Mouse (Mus musculus) CH12.LX (cell line): ENCODE measurements at regions not wholly inside any gene's neighbourhood (a gene's known extent, or its start where the extent isn't known, plus 50 kb on each side); places are given as distances from the start of the nearest gene placed in this dataset.
A peak's percentile ranks its signal among the peaks of the same experiment; 100 is the strongest.

Source experiments
- DNase-seq: peaks from one replicate; pipeline ENCODE4 v3.0.0-alpha.2; 2013; ENCODE audit errors: extremely low read depth
- H3K27ac ChIP-seq: 2 replicates; pipeline ENCODE4 v1.5.1; 2012; ENCODE audit warnings: low read depth, mild to moderate bottlenecking, control low read depth, moderate library complexity; ENCODE audit not compliant: insufficient read depth
- H3K27me3 ChIP-seq: replicated peaks from 2 replicates; pipeline ENCODE3; 2012; ENCODE audit warnings: inconsistent platforms
- H3K36me3 ChIP-seq, 2 experiments: replicated peaks in 1 of 2; 2 replicates each; pipeline versions ENCODE3 to v1.6.1; 2012; ENCODE audit warnings: inconsistent platforms in 1 of 2, low read length in 1 of 2, mild to moderate bottlenecking in 1 of 2, mixed read lengths in 1 of 2, moderate library complexity in 1 of 2; ENCODE audit not compliant: control insufficient read depth in 1 of 2, insufficient read depth in 1 of 2
- H3K4me1 ChIP-seq, 2 experiments: 2 replicates each; pipeline ENCODE4 v1.6.1; 2012; ENCODE audit warnings: inconsistent platforms in 1 of 2, moderate library complexity in 1 of 2; ENCODE audit not compliant: insufficient read depth in 2 of 2, control insufficient read depth in 1 of 2
- H3K4me2 ChIP-seq: 2 replicates; pipeline ENCODE4 v1.6.1; 2012; ENCODE audit warnings: low read depth, mild to moderate bottlenecking, control low read depth; ENCODE audit not compliant: poor library complexity, insufficient read depth, severe bottlenecking
- H3K4me3 ChIP-seq, 3 experiments: fragments of 150-350 bp in 1 of 3; sonication (generic) in 1 of 3; replicated peaks in 1 of 3; 2 replicates each; pipeline versions ENCODE3 to v1.5.1; 2011 to 2012; ENCODE audit warnings: low read depth in 2 of 3, low read length in 2 of 3, mild to moderate bottlenecking in 2 of 3, moderate library complexity in 2 of 3, control low read depth in 1 of 3, improper control_type of control experiment in 1 of 3, inconsistent platforms in 1 of 3, mixed read lengths in 1 of 3; ENCODE audit not compliant: poor library complexity in 1 of 3
- H3K79me2 ChIP-seq: replicated peaks from 2 replicates; pipeline ENCODE4 v1.6.1; 2012; ENCODE audit warnings: mild to moderate bottlenecking, moderate library complexity; ENCODE audit not compliant: control insufficient read depth, poor library complexity, insufficient read depth, severe bottlenecking; ENCODE audit errors: extremely low read depth
- H3K9ac ChIP-seq: 2 replicates; pipeline ENCODE4 v1.6.1; 2012; ENCODE audit warnings: low read depth, mild to moderate bottlenecking, control low read depth, moderate library complexity; ENCODE audit not compliant: insufficient read depth
- H3K9me3 ChIP-seq: replicated peaks from 2 replicates; pipeline ENCODE3; 2012; ENCODE audit warnings: low read length, inconsistent platforms, mixed read lengths
- CTCF ChIP-seq, 2 experiments: IDR thresholded peaks in 1 of 2; conservative IDR thresholded peaks in 1 of 2; 2 replicates each; pipeline ENCODE4 v1.5.1; 2011 to 2012; ENCODE audit warnings: low read depth in 2 of 2, low read length in 2 of 2, improper control_type of control experiment in 1 of 2, inconsistent platforms in 1 of 2, mild to moderate bottlenecking in 1 of 2, moderate library complexity in 1 of 2
- E2F4 ChIP-seq: IDR thresholded peaks from 2 replicates; pipeline ENCODE4 v1.6.1; 2011; ENCODE audit warnings: low read depth, low read length, improper control_type of control experiment; ENCODE audit not compliant: insufficient replicate concordance
- ELF1 ChIP-seq: IDR thresholded peaks from 2 replicates; pipeline ENCODE4 v1.6.1; 2014; ENCODE audit warnings: low read depth, mild to moderate bottlenecking, inconsistent platforms, low read length, improper control_type of control experiment
- EP300 ChIP-seq: IDR thresholded peaks from 2 replicates; pipeline ENCODE4 v1.6.1; 2011; ENCODE audit warnings: low read length, improper control_type of control experiment
- ETS1 ChIP-seq: conservative IDR thresholded peaks from 2 replicates; pipeline ENCODE4 v1.6.1; 2012; ENCODE audit warnings: low read depth, mild to moderate bottlenecking, inconsistent platforms, low read length, improper control_type of control experiment, moderate library complexity
- JUND ChIP-seq: conservative IDR thresholded peaks from 2 replicates; pipeline ENCODE4 v1.6.1; 2011; ENCODE audit warnings: low read depth, low read length, improper control_type of control experiment
- KAT2A ChIP-seq: IDR thresholded peaks from 2 replicates; pipeline ENCODE4 v1.6.1; 2012; ENCODE audit warnings: low read length, improper control_type of control experiment, inconsistent platforms; ENCODE audit not compliant: insufficient replicate concordance
- MAX ChIP-seq: IDR thresholded peaks from 2 replicates; pipeline ENCODE4 v1.6.1; 2011; ENCODE audit warnings: low read length, improper control_type of control experiment
- MEF2A ChIP-seq: IDR thresholded peaks from 2 replicates; pipeline ENCODE4 v1.6.1; 2014; ENCODE audit warnings: low read depth, mild to moderate bottlenecking, inconsistent platforms, low read length, improper control_type of control experiment, borderline replicate concordance
- MXI1 ChIP-seq: IDR thresholded peaks from 2 replicates; pipeline ENCODE4 v1.6.1; 2011; ENCODE audit warnings: mild to moderate bottlenecking, low read depth, low read length, improper control_type of control experiment
- MYC ChIP-seq: IDR thresholded peaks from 2 replicates; pipeline ENCODE4 v1.6.1; 2011; ENCODE audit warnings: low read depth, mild to moderate bottlenecking, improper control_type of control experiment, low read length
- NELFE ChIP-seq: IDR thresholded peaks from 2 replicates; pipeline ENCODE4 v1.6.1; 2011; ENCODE audit warnings: low read depth, low read length, improper control_type of control experiment
- NRF1 ChIP-seq: IDR thresholded peaks from 2 replicates; pipeline ENCODE4 v1.6.1; 2014; ENCODE audit warnings: low read depth, mild to moderate bottlenecking, inconsistent platforms, low read length, improper control_type of control experiment, moderate library complexity
- PAX5 ChIP-seq: IDR thresholded peaks from 2 replicates; pipeline ENCODE4 v1.6.1; 2012; ENCODE audit warnings: low read length, inconsistent platforms, mixed read lengths
- POLR2A ChIP-seq: IDR thresholded peaks from 2 replicates; pipeline ENCODE4 v1.6.1; 2011; ENCODE audit warnings: low read depth, mild to moderate bottlenecking, improper control_type of control experiment, low read length
- RCOR1 ChIP-seq: conservative IDR thresholded peaks from 2 replicates; pipeline ENCODE4 v1.6.1; 2012; ENCODE audit warnings: low read depth, mild to moderate bottlenecking, inconsistent platforms, low read length, improper control_type of control experiment
- SIN3A ChIP-seq: IDR thresholded peaks from 2 replicates; pipeline ENCODE4 v1.6.1; 2012; ENCODE audit warnings: low read length, improper control_type of control experiment, inconsistent platforms
- SMC3 ChIP-seq: IDR thresholded peaks from 2 replicates; pipeline ENCODE4 v1.6.1; 2011; ENCODE audit warnings: low read depth, low read length, improper control_type of control experiment
- UBTF ChIP-seq: IDR thresholded peaks from 2 replicates; pipeline ENCODE4 v1.6.1; 2012; ENCODE audit warnings: low read depth, mild to moderate bottlenecking, inconsistent platforms, low read length, improper control_type of control experiment, moderate library complexity
- USF1 ChIP-seq: IDR thresholded peaks from 2 replicates; pipeline ENCODE4 v1.6.1; 2014; ENCODE audit warnings: low read depth, mild to moderate bottlenecking, inconsistent platforms, low read length, improper control_type of control experiment
- USF2 ChIP-seq: conservative IDR thresholded peaks from 2 replicates; pipeline ENCODE4 v1.6.1; 2011; ENCODE audit warnings: low read depth, low read length, improper control_type of control experiment
- ZMIZ1 ChIP-seq: IDR thresholded peaks from 2 replicates; pipeline ENCODE4 v1.6.1; 2012; ENCODE audit warnings: low read depth, mild to moderate bottlenecking, inconsistent platforms, low read length, improper control_type of control experiment
- ZNF384 ChIP-seq: IDR thresholded peaks from 2 replicates; pipeline ENCODE4 v1.6.1; 2012; ENCODE audit warnings: low read depth, low read length, improper control_type of control experiment, inconsistent platforms
- dilution Hi-C: fragments of 300-500 bp; cut with MboI; formaldehyde crosslinking; loops from 2 replicates; pipeline ENCODE4 v1.14.3; 2020; ENCODE audit warnings: low sequenced_read_pairs; ENCODE audit not compliant: extremely low pct_unique_long_range_greater_than_20kb, extremely low pct_ligation_motif_present
- in situ Hi-C: fragments of 300-500 bp; cut with MboI; formaldehyde crosslinking; loops from 3 replicates; pipeline ENCODE4 v1.14.3; 2019; ENCODE audit warnings: low sequenced_read_pairs, low pct_ligation_motif_present, low pct_unique_long_range_greater_than_20kb, mixed read lengths

DNA sequence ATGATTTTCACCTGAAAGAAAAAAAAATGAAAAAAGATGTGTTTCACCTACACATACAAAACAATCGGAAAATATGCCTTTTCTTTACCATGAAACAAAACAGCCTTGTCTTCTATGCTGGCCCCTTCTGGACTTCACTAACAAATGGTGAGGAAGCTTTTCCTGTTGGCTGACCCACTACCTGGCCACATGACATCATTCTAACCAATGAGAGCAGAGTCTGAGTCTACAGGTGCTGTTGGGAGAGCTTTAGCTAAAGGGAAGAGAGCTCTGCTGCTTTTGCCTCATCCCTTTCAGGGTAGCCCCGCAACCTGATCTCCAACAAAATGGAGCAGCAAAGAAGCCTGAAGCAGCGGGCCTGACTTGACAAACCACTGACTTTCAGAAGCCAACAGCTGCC is 120.5 kb upstream of the Smarca2 start (continued):
- no peak for TF ChIP-seq E2F4
- no peak for TF ChIP-seq CTCF (conservative IDR thresholded peaks at IDR 0.05 in 1 of 2, IDR thresholded peaks at IDR 0.05 in 1 of 2; ENCODE audit: low read depth in 2 of 2, low read length in 2 of 2)
- TF ChIP-seq SIN3A = no peak
- TF ChIP-seq ELF1 = peak; percentile 48
- TF ChIP-seq MEF2A = no peak
- 0 out of 2 replicates have a peak, but pooled peaks have one; percentile 46 for TF ChIP-seq MAX
- TF ChIP-seq RCOR1 = no peak
- no peak for TF ChIP-seq JUND
- no peak for TF ChIP-seq EP300
- peak; percentile 81 for TF ChIP-seq USF1

DNA sequence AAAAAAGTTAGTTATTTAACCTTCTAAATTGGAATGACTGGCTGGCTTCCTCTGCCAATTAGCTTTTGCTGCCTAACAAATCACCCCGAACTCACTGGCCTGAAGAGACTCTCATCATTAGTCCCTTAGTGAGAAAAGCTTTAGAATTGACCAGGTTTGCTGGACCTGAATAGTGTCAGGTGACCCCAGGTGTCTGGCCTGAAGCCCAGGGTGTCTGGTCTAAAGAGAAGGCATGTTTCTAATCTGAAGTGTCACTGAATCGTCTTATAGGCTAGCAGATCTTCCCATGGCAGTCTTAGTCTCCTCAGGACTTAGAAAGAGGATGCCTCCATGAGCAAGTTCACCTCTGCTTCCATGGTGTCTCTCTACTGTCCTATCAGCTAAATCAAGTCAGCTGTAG is 112.0 kb upstream of the Smarca2 start:
- Histone ChIP-seq H3K4me3 (no peak overlapping the region), H3K27ac (no peak overlapping the region), H3K79me2 (no peaks in the 10 kb centered on the region), H3K36me3 (no peaks in the 10 kb centered on the region), H3K9me3 (no peaks in the 10 kb centered on the region), H3K27me3 (no peaks in the 10 kb centered on the region), H3K4me1 (no peaks in the 10 kb centered on the region), H3K9ac (no peak overlapping the region), H3K4me2 (no peak overlapping the region)
- no peak for DNase-seq
- dilution Hi-C loops = no loop called here
- TF ChIP-seq RCOR1 (no peak), ZMIZ1 (no peak), ELF1 (no peak), USF1 (no peak), SMC3 (no peak), JUND (no peak), EP300 (no peak), KAT2A (no peak), POLR2A (no peak), ZNF384 (no peak), CTCF (conservative IDR thresholded peaks at IDR 0.05 in 1 of 2, IDR thresholded peaks at IDR 0.05 in 1 of 2; ENCODE audit: low read depth in 2 of 2, low read length in 2 of 2) (no peak), UBTF (no peak), MEF2A (no peak), SIN3A (no peak), MYC (no peak), USF2 (no peak), MXI1 (no peak), NRF1 (no peak)
- in situ Hi-C loops = no loop called here

DNA sequence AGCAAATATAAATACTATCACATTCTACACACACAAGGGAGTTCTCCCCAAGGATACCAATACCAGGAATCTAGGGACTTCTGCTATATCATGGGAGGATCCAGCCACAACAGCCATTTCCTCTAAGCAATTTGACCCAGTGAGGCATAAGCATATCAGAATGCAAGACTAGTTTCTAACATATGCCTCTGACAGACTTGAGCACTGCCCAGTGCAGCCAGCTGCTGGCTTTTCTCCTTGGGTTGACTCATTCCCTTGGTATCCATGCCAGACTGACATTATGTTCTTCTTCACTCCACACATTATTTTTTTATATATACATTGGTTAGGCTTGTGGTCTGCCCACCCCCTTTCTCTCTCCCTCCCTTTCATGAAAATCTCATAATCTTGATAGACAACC is 103.8 kb upstream of the Smarca2 start:
- TF ChIP-seq MEF2A (no peak), ZMIZ1 (no peak), UBTF (no peak), PAX5 (no peak), RCOR1 (no peak), POLR2A (no peak), SMC3 (no peak), NELFE (no peak), MAX (no peak), ETS1 (no peak)
- dilution Hi-C loops (no loop called here), in situ Hi-C loops (no loop called here)
- Histone ChIP-seq H3K27ac (no peak overlapping the region), H3K4me2 (no peak overlapping the region), H3K27me3 (no peaks in the 10 kb centered on the region), H3K4me3 (no peak overlapping the region), H3K36me3 (no peaks in the 10 kb centered on the region), H3K79me2 (no peaks in the 10 kb centered on the region), H3K9ac (no peak overlapping the region), H3K9me3 (peaks cover 8% of the 10 kb centered on the region), H3K4me1 (peaks cover 5 to 18% of the 10 kb centered on the region in 2 experiments; a peak in 3 of 4 replicates)
- no peak for DNase-seq
